Mouse (Mus musculus): ENCODE results near the gene 1300017J02Rik. TPM values are rescaled to one million over a fixed set of nuclear protein-coding genes. Genes with fewer than 3 reads are reported as not detected.

The 1300017J02Rik gene
- polyA plus RNA-seq, 1 experiment from 2014 or later, result 0.14 TPM

DNA sequence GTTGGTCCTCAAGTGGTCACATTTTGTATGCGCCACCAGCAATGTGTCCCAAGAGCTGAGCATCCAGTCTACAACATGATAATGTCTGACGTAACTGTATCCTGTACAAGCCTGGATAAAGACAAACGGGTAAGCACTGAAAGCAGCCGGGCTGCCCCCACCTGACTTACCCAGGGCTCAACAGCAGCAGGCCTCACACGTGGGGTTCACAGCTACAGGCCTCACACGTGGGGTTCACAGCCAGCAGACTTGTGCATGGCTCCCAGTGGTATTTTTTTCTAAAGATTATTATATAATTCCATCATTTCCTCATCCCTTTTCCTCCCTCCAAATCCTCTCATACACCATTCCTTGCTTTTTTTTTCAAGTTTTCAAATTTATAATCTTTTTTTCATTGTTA is 5.0 kb upstream of the 1300017J02Rik start:
- WGBS, result 92% methylated on average over 6 of the region's 6 CpGs
- Histone ChIP-seq H3K9ac (replicated peaks; ENCODE audit: low read length) (no peak overlapping the region), H3K4me3 (replicated peaks; ENCODE audit: low read depth, low read length) (no peak overlapping the region), H3K4me1 (ENCODE audit: control insufficient read depth, insufficient read depth, low read length) (peaks cover 8% of the 10 kb centered on the region), H3K27me3 (ENCODE audit: control insufficient read depth, insufficient read depth, low read length) (no peaks in the 10 kb centered on the region), H3K27ac (replicated peaks; ENCODE audit: low read depth, low read length) (no peak overlapping the region), H3K36me3 (ENCODE audit: control insufficient read depth, insufficient read depth, low read length) (peaks cover 41% of the 10 kb centered on the region), H3K4me2 (ENCODE audit: low read length) (no peak overlapping the region), H3K9me3 (ENCODE audit: control insufficient read depth, low read length) (no peaks in the 10 kb centered on the region)
- ATAC-seq (ENCODE audit: low FRiP score, low TSS enrichment), result no peak
- no peak for DNase-seq

DNA sequence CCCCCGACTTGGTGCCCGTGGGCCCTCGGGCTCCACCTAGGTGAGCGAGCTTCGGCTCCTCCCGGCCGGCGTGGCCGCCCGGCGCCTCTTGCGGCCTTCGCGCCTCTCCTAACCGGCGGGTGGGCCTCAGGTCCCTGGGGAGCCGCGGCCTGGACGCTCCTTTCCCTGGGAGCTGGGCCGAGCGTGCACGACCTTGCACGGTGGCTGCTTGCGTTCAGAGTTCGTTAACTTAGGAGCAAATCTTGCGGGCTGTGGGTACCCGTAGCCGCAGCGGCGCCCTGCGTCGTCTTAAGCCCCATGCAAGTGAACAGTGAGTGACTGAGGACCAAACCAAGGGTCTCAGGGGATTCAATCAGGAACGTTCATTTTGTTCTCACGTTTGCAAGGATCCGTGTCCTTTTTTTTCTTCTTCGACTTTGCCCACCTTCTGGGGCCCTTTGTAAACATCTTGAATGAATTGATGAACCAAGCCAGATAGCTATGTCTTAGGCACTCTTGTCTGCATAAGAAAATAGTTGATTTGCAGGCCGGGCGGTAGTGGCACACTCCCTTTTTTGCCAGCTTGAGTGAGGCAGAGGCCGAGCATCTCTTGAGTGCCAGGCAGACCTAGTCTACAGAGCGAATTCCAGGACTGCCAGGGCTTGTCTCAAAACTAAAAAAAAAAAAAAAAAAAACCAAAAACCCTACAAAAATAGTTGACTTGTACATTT is 605 bp upstream of the 1300017J02Rik start:
- peak; percentile 60 for DNase-seq
- Histone ChIP-seq H3K4me3 (replicated peaks; ENCODE audit: low read depth, low read length) (peak overlapping the region; percentile 91), H3K4me2 (ENCODE audit: low read length) (peak overlapping the region; percentile 91), H3K9me3 (ENCODE audit: control insufficient read depth, low read length) (no peaks in the 10 kb centered on the region), H3K9ac (replicated peaks; ENCODE audit: low read length) (peak overlapping the region; percentile 63), H3K27ac (replicated peaks; ENCODE audit: low read depth, low read length) (peak overlapping the region; percentile 55; the same call in 1 of the 2 replicates), H3K4me1 (ENCODE audit: control insufficient read depth, insufficient read depth, low read length) (peaks cover 8% of the 10 kb centered on the region), H3K27me3 (ENCODE audit: control insufficient read depth, insufficient read depth, low read length) (no peaks in the 10 kb centered on the region), H3K36me3 (ENCODE audit: control insufficient read depth, insufficient read depth, low read length) (peaks cover 16% of the 10 kb centered on the region)
- ATAC-seq (ENCODE audit: low FRiP score, low TSS enrichment), result no peak; the same call in 1 of the 2 replicates
- under 1% methylated on average over 40 of the region's 40 CpGs for WGBS

DNA sequence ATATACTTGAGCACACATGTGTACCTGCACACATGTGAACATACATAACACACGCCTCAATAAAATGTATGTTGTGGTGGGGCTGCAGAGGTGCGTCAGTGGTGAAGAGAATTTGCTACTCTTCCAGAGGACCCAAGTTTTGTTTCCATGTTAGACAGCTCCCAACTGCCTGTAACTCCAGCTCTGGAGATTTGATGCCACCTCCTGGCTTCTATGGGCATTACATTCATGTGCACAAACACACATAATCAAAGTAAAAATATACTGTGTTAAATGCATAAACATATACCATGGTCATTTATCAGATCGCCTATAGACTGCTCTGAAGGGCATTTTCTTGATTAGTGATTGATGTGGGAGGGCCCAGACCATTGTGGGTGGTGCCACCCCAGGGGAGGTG is 2.2 kb downstream of the 1300017J02Rik start:
- 56% methylated on average over 3 of the region's 3 CpGs for WGBS

DNA sequence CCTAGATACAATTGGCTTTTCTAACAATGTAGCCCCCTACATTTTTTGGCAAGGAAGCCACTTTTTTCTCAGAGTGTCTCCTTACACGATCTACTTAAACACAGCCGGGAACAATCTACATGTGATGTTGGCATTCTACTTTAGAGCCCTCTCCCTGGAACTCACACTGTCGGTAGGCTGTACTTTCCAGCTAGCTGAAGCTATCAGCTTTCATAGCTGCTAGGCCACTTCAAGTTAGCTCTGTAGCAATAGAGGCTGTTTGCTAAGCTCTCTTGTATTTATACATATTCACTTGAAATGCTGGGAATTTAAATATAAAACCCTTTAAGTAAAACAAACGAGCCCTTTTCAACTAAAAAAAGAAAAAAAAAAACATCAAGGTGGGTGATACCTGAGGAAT is 2.6 kb downstream of the 1300017J02Rik start:
- no peaks in the 10 kb centered on the region for H3K9me3 ChIP-seq (ENCODE audit: control insufficient read depth, low read length)
- no peaks in the 10 kb centered on the region for H3K36me3 ChIP-seq (ENCODE audit: control insufficient read depth, insufficient read depth, low read length)
- H3K27me3 ChIP-seq (ENCODE audit: control insufficient read depth, insufficient read depth, low read length), result no peaks in the 10 kb centered on the region
- no peak overlapping the region for H3K4me3 ChIP-seq (replicated peaks; ENCODE audit: low read depth, low read length)
- H3K27ac ChIP-seq (replicated peaks; ENCODE audit: low read depth, low read length), result no peak overlapping the region
- WGBS, result 83% methylated on average over 4 of the region's 4 CpGs
- ATAC-seq (ENCODE audit: low FRiP score, low TSS enrichment) (no peak), DNase-seq (no peak)
- H3K4me2 ChIP-seq (ENCODE audit: low read length), result no peak overlapping the region
- H3K9ac ChIP-seq (replicated peaks; ENCODE audit: low read length), result no peak overlapping the region
- H3K4me1 ChIP-seq (ENCODE audit: control insufficient read depth, insufficient read depth, low read length), result peaks cover 8% of the 10 kb centered on the region

More for the DNA sequence above, 2.2 kb downstream of the 1300017J02Rik start:
- H3K9me3 ChIP-seq (ENCODE audit: control insufficient read depth, low read length), result no peaks in the 10 kb centered on the region
- H3K9ac ChIP-seq (replicated peaks; ENCODE audit: low read length), result no peak overlapping the region
- H3K27me3 ChIP-seq (ENCODE audit: control insufficient read depth, insufficient read depth, low read length), result no peaks in the 10 kb centered on the region
- peak; percentile 84 for DNase-seq
- no peak for ATAC-seq (ENCODE audit: low FRiP score, low TSS enrichment)
- peaks cover 8% of the 10 kb centered on the region for H3K4me1 ChIP-seq (ENCODE audit: control insufficient read depth, insufficient read depth, low read length)
- H3K4me2 ChIP-seq (ENCODE audit: low read length), result no peak overlapping the region
- no peak overlapping the region for H3K27ac ChIP-seq (replicated peaks; ENCODE audit: low read depth, low read length)
- no peak overlapping the region for H3K4me3 ChIP-seq (replicated peaks; ENCODE audit: low read depth, low read length)
- no peaks in the 10 kb centered on the region for H3K36me3 ChIP-seq (ENCODE audit: control insufficient read depth, insufficient read depth, low read length)

DNA sequence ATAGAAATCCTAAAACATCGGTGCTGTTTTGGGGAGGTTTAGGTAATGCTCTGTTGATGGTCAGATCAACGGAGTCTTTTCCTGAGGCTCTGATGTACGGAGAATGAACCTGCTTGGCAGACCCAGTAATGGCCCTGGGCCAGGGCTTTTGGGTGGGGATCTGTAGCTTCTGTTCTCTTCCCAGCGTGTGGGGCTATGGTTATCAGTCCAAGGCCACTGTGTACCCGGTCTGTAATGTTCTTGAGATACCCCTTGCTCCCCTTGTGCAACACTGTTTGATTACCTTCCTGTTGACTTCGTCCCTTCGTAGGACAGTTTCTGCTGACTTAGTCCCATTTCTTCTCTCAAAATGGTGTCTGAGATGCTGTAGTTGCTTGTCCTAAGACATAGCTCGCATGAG is 3.8 kb downstream of the 1300017J02Rik start:
- H3K4me2 ChIP-seq (ENCODE audit: low read length), result no peak overlapping the region
- 95% methylated on average over 8 of the region's 8 CpGs for WGBS
- H3K27me3 ChIP-seq (ENCODE audit: control insufficient read depth, insufficient read depth, low read length), result no peaks in the 10 kb centered on the region
- DNase-seq, result no peak
- H3K4me1 ChIP-seq (ENCODE audit: control insufficient read depth, insufficient read depth, low read length), result peaks cover 5% of the 10 kb centered on the region
- no peak for ATAC-seq (ENCODE audit: low FRiP score, low TSS enrichment)
- H3K9ac ChIP-seq (replicated peaks; ENCODE audit: low read length), result no peak overlapping the region
- no peaks in the 10 kb centered on the region for H3K9me3 ChIP-seq (ENCODE audit: control insufficient read depth, low read length)
- H3K4me3 ChIP-seq (replicated peaks; ENCODE audit: low read depth, low read length), result no peak overlapping the region
- H3K27ac ChIP-seq (replicated peaks; ENCODE audit: low read depth, low read length), result no peak overlapping the region
- H3K36me3 ChIP-seq (ENCODE audit: control insufficient read depth, insufficient read depth, low read length), result no peaks in the 10 kb centered on the region

DNA sequence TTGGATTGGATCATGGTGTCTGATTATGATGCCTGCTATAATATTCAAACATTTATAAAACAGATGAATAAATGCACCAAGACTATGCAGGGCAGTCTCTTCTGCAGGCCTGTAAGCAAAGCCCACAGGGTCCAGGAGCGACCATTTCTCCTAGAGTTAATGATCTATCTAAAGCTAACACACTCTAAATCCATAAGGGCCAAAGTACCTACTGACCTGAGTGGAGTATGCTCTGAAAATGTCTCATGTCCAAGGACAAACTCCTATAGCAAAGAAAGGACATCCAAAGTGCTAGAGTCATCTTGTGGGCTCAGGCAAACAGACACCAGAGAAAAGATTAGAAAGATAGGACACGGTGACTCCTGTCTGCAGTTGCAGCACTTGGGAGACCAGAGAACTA is 10.4 kb downstream of the 1300017J02Rik start:
- H3K27me3 ChIP-seq (ENCODE audit: control insufficient read depth, insufficient read depth, low read length), result no peaks in the 10 kb centered on the region
- no peak overlapping the region for H3K4me3 ChIP-seq (replicated peaks; ENCODE audit: low read depth, low read length)
- H3K4me2 ChIP-seq (ENCODE audit: low read length), result no peak overlapping the region
- no peaks in the 10 kb centered on the region for H3K9me3 ChIP-seq (ENCODE audit: control insufficient read depth, low read length)
- H3K9ac ChIP-seq (replicated peaks; ENCODE audit: low read length), result no peak overlapping the region
- H3K4me1 ChIP-seq (ENCODE audit: control insufficient read depth, insufficient read depth, low read length), result no peaks in the 10 kb centered on the region
- DNase-seq, result no peak
- no peak overlapping the region for H3K27ac ChIP-seq (replicated peaks; ENCODE audit: low read depth, low read length)
- no peaks in the 10 kb centered on the region for H3K36me3 ChIP-seq (ENCODE audit: control insufficient read depth, insufficient read depth, low read length)
- no peak for ATAC-seq (ENCODE audit: low FRiP score, low TSS enrichment)
- WGBS, result 94% methylated on average over 2 of the region's 2 CpGs

DNA sequence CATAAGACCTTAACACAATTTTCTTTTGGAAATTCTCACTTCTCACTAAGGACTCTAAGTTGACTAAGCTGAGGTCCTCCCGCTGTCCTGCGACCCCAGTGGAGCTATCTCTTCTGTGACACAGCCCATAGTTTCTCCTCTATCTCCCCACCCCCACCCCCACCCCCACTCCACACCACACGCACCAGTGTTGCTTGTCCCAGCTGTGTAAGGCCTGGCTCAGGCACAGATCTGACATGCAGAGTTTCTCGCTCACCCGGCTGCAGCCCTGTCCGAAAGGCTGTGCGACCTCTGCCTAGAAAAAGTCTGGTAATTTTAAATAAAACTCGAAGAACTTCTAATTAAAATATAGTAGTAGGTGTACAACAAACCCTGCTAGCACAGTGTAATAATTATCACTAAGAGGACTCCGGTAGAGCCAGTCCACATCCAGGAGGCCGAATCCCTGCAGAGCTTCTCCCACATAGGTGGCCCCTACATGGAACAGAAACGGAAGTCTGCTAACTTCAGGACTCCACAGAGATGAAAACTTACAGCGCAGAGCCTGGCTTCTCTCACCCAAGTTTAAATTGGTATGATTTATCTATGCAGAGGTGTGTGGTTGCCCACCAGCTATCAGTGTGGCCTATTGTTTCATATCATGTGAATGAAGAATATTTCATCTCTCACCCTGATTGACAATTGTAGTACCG is 16.2 kb downstream of the 1300017J02Rik start:
- DNase-seq, result no peak
- Histone ChIP-seq H3K4me2 (ENCODE audit: low read length) (no peak overlapping the region), H3K27ac (replicated peaks; ENCODE audit: low read depth, low read length) (no peak overlapping the region), H3K36me3 (ENCODE audit: control insufficient read depth, insufficient read depth, low read length) (no peaks in the 10 kb centered on the region), H3K27me3 (ENCODE audit: control insufficient read depth, insufficient read depth, low read length) (no peaks in the 10 kb centered on the region), H3K9ac (replicated peaks; ENCODE audit: low read length) (no peak overlapping the region), H3K9me3 (ENCODE audit: control insufficient read depth, low read length) (no peaks in the 10 kb centered on the region), H3K4me3 (replicated peaks; ENCODE audit: low read depth, low read length) (no peak overlapping the region), H3K4me1 (ENCODE audit: control insufficient read depth, insufficient read depth, low read length) (no peaks in the 10 kb centered on the region)
- WGBS, result 92% methylated on average over 13 of the region's 13 CpGs
- no peak for ATAC-seq (ENCODE audit: low FRiP score, low TSS enrichment)

DNA sequence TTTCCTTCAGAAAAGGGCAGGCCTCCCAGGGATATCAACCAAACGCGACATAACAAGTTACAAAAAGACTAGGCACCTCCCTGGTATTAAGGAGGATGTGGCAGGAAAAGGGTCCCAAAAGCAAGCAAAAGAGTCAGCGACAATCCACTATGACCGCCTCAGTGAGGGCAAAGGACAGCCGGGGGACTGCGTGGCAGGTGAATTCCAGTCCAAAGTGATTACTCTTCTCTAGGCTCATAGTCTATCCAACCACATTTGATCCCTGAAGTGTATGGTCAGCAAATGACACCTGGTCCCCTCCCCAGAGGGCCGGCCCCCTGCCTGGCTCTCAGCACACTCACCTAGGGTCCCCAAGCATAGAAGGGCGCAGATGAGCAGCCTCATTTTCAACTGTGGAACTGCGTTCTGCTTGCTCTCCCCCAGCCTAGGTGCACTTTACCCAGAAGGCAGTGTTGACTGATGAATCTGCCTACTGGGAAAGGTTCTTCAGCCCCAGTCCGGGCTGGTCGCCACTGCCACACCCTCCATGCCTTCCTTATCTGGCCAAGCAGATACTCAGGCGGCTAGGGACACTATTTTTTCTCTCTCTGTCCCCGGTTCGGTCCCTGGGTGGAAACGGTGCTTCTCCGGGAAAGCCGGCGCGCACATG is 16.9 kb downstream of the 1300017J02Rik start:
- no peak for ATAC-seq (ENCODE audit: low FRiP score, low TSS enrichment)

More for the DNA sequence above, 16.9 kb downstream of the 1300017J02Rik start:
- Histone ChIP-seq H3K27ac (replicated peaks; ENCODE audit: low read depth, low read length) (no peak overlapping the region), H3K9me3 (ENCODE audit: control insufficient read depth, low read length) (no peaks in the 10 kb centered on the region), H3K4me1 (ENCODE audit: control insufficient read depth, insufficient read depth, low read length) (no peaks in the 10 kb centered on the region), H3K4me2 (ENCODE audit: low read length) (no peak overlapping the region), H3K4me3 (replicated peaks; ENCODE audit: low read depth, low read length) (no peak overlapping the region), H3K36me3 (ENCODE audit: control insufficient read depth, insufficient read depth, low read length) (no peaks in the 10 kb centered on the region), H3K9ac (replicated peaks; ENCODE audit: low read length) (no peak overlapping the region), H3K27me3 (ENCODE audit: control insufficient read depth, insufficient read depth, low read length) (no peaks in the 10 kb centered on the region)
- DNase-seq, result no peak
- WGBS, result 86% methylated on average over 19 of the region's 19 CpGs

Measured in midbrain, embryonic 14.5 days (tissue).